14 mouse cellular contexts compared by ENCODE assay signal in the genomic region with DNA sequence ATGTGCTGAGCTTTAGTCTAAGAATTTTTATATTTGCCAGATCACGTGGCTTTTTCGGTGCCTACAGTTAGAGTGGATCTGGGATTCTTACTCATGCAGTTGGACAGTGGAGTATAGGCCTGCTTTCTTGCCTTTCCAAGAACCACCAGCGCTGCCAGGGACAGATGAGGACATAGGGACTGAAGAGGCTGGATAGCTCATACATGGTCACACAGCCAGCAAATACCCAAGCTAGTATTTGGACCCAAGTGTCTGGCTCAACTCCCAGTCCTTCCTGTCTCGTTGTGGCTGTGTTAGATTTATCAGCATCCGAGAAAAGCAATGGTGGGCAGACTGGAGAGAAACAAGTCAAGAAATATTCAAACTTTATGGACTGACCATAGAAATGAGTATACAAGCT.
DNase-seq lines count a peak whose midpoint lies in the region; ATAC-seq and TF ChIP-seq lines count a peak whose summit lies in the region.
"Had no signal": no experiment of that assay in that cellular context is flagged by ENCODE, and none has a peak within 500 bp of the region (broad histone marks: within the 10 kb centered on the region; RNA-seq: fewer than 3 reads in every experiment).

No protein-coding gene starts in this region.

- H3K27ac ChIP-seq in heart, adult 2 months, result peak overlapping the region; percentile 15; the same call in 1 of the 2 replicates
- no peak overlapping the region for H3K27ac ChIP-seq in heart, embryonic 12.5 days (ENCODE audit: poor library complexity, severe bottlenecking)
- no peak overlapping the region for H3K27ac ChIP-seq in embryonic facial prominence, embryonic 10.5 days (replicated peaks)
- H3K27ac ChIP-seq in intestine, postnatal 0 days (ENCODE audit: low read depth, low read length), result no peak overlapping the region
- H3K27ac ChIP-seq: forebrain, embryonic 10.5 days; hindbrain, embryonic 14.5 days; limb, embryonic 13.5 days; midbrain, embryonic 12.5 days had no signal

- no peak for TF ChIP-seq POLR2A in heart, adult 2 months (IDR thresholded peaks at IDR 0.05; ENCODE audit: insufficient read depth, low read depth, low read length)

- H3K36me3 ChIP-seq in heart, adult 2 months (ENCODE audit: control insufficient read depth, insufficient read depth, low read length), result peaks cover 2% of the 10 kb centered on the region; the same call in 1 of the 2 replicates
- no peaks in the 10 kb centered on the region for H3K36me3 ChIP-seq in heart, embryonic 12.5 days
- no peaks in the 10 kb centered on the region for H3K36me3 ChIP-seq in embryonic facial prominence, embryonic 10.5 days (replicated peaks)
- H3K36me3 ChIP-seq in intestine, postnatal 0 days (ENCODE audit: control insufficient read depth, insufficient read depth), result no peaks in the 10 kb centered on the region
- H3K36me3 ChIP-seq: forebrain, embryonic 10.5 days; limb, embryonic 13.5 days; midbrain, embryonic 12.5 days had no signal

- intact Hi-C loops in heart, adult 2 months (cut with DNase I), result loop anchor here (2.0 kb wide), 1 partner anchor 40 kb away; no protein-coding TSS in a partner anchor
- intact Hi-C loops in heart, postnatal 14 days (cut with DNase I), result no loop called here

- no peak for TF ChIP-seq CTCF in heart, adult 2 months (IDR thresholded peaks at IDR 0.05)
- TF ChIP-seq CTCF in intestine, postnatal 0 days (IDR thresholded peaks at IDR 0.05; ENCODE audit: low read depth), result no peak

- peak; percentile 46 to 77 for DNase-seq in heart, adult 2 months
- DNase-seq in fibroblast of lung, adult 2 months (ENCODE audit: low read depth), result peak; percentile 40
- DNase-seq in heart, postnatal 14 days, result peak; percentile 46 to 69
- peak; percentile 64 to 76 for DNase-seq in right cerebral cortex, postnatal 10 days (ENCODE audit: low spot score in 2 of 2)
- no peak for DNase-seq in embryonic facial prominence, embryonic 10.5 days (ENCODE audit: low spot score)
- DNase-seq in kidney, postnatal 14 days, result no peak
- DNase-seq: adrenal gland, adult 2 months; cerebellum, adult 9-10 months had no signal

- no peak overlapping the region for H3K9ac ChIP-seq in heart, adult 2 months (ENCODE audit: low read depth, low read length)
- no peak overlapping the region for H3K9ac ChIP-seq in heart, embryonic 12.5 days
- H3K9ac ChIP-seq in intestine, postnatal 0 days (ENCODE audit: low read depth, low read length), result no peak overlapping the region
- H3K9ac ChIP-seq: hindbrain, embryonic 14.5 days; limb, embryonic 13.5 days; midbrain, embryonic 12.5 days had no signal

- WGBS in heart, adult 2 months, result 38% methylated on average over 5 of the region's 5 CpGs
- WGBS in heart, embryonic 12.5 days, result 66% methylated on average over 5 of the region's 5 CpGs
- 90% methylated on average over 5 of the region's 5 CpGs for WGBS in embryonic facial prominence, embryonic 10.5 days
- 62% methylated on average over 5 of the region's 5 CpGs for WGBS in intestine, postnatal 0 days

- H3K4me3 ChIP-seq in heart, adult 2 months, result no peak overlapping the region
- H3K4me3 ChIP-seq in heart, embryonic 12.5 days, result no peak overlapping the region
- no peak overlapping the region for H3K4me3 ChIP-seq in embryonic facial prominence, embryonic 10.5 days
- H3K4me3 ChIP-seq in intestine, postnatal 0 days (ENCODE audit: low read depth, low read length), result no peak overlapping the region
- H3K4me3 ChIP-seq: forebrain, embryonic 10.5 days; limb, embryonic 13.5 days; midbrain, embryonic 12.5 days had no signal

- no peaks in the 10 kb centered on the region for H3K79me2 ChIP-seq in heart, adult 2 months (replicated peaks; ENCODE audit: control insufficient read depth, insufficient read depth, low read length)

- no peaks in the 10 kb centered on the region for H3K9me3 ChIP-seq in heart, embryonic 12.5 days (replicated peaks)
- no peaks in the 10 kb centered on the region for H3K9me3 ChIP-seq in embryonic facial prominence, embryonic 10.5 days
- no peaks in the 10 kb centered on the region for H3K9me3 ChIP-seq in intestine, postnatal 0 days (ENCODE audit: control insufficient read depth)
- H3K9me3 ChIP-seq: forebrain, embryonic 10.5 days; limb, embryonic 13.5 days; midbrain, embryonic 12.5 days had no signal

- no peak overlapping the region for H3K4me2 ChIP-seq in heart, embryonic 12.5 days
- no peak overlapping the region for H3K4me2 ChIP-seq in intestine, postnatal 0 days (replicated peaks; ENCODE audit: low read depth)
- H3K4me2 ChIP-seq: hindbrain, embryonic 14.5 days; limb, embryonic 13.5 days; midbrain, embryonic 12.5 days had no signal

- H3K4me1 ChIP-seq in heart, adult 2 months (ENCODE audit: control insufficient read depth, insufficient read depth, low read length), result peaks cover 2% of the 10 kb centered on the region; the same call in 1 of the 2 replicates
- no peaks in the 10 kb centered on the region for H3K4me1 ChIP-seq in heart, embryonic 12.5 days (replicated peaks)
- no peaks in the 10 kb centered on the region for H3K4me1 ChIP-seq in embryonic facial prominence, embryonic 10.5 days
- H3K4me1 ChIP-seq in intestine, postnatal 0 days (replicated peaks; ENCODE audit: control insufficient read depth, insufficient read depth, low read length), result no peaks in the 10 kb centered on the region
- H3K4me1 ChIP-seq: forebrain, embryonic 10.5 days; limb, embryonic 13.5 days; midbrain, embryonic 12.5 days had no signal

- H3K27me3 ChIP-seq in heart, adult 2 months (ENCODE audit: control insufficient read depth, insufficient read depth, low read length), result no peaks in the 10 kb centered on the region
- H3K27me3 ChIP-seq in heart, embryonic 12.5 days (replicated peaks), result no peaks in the 10 kb centered on the region
- no peaks in the 10 kb centered on the region for H3K27me3 ChIP-seq in embryonic facial prominence, embryonic 10.5 days (replicated peaks; ENCODE audit: low read depth, poor library complexity, severe bottlenecking)
- H3K27me3 ChIP-seq in intestine, postnatal 0 days (replicated peaks; ENCODE audit: control insufficient read depth, insufficient read depth, low read length), result no peaks in the 10 kb centered on the region
- H3K27me3 ChIP-seq: limb, embryonic 13.5 days; midbrain, embryonic 12.5 days had no signal

- TF ChIP-seq EP300 in heart, adult 2 months (IDR thresholded peaks at IDR 0.05; ENCODE audit: insufficient read depth, low read depth, low read length), result 0 out of 2 replicates have a peak, but pooled peaks have one; percentile 52

- no peak for ATAC-seq in heart, embryonic 12.5 days (ENCODE audit: insufficient number of reproducible peaks, low FRiP score)
- no peak for ATAC-seq in intestine, postnatal 0 days

Comparison
In these comparisons a context has a peak if more than half of its experiments do, and no peak if none do; other contexts are left out.
1. DNase-seq: peak in heart, adult 2 months (2 of 2), fibroblast of lung, adult 2 months (single experiment), heart, postnatal 14 days (2 of 2) and right cerebral cortex, postnatal 10 days (2 of 2); none in embryonic facial prominence, embryonic 10.5 days (single experiment) and kidney, postnatal 14 days (single experiment).